Mouse (Mus musculus): Measurements from ENCODE around the gene Slc22a5. TPM values are rescaled to one million over a fixed set of nuclear protein-coding genes. Genes with fewer than 3 reads are reported as not detected.
"Not testable (repeated sequence)": the region's sequence is repeated elsewhere in the genome, so short reads cannot be mapped to it uniquely, and the experiment has no call there.

Slc22a5 gene
- polyA plus RNA-seq, 1 experiment from 2014 or later, result 10.2 TPM

- H3K27me3 ChIP-seq (replicated peaks; ENCODE audit: control insufficient read depth, insufficient read depth, low read length), result no peaks in the 10 kb centered on the region
- 76% methylated on average over 4 of the region's 4 CpGs for WGBS
- H3K36me3 ChIP-seq (ENCODE audit: control insufficient read depth, insufficient read depth, low read length), result peaks cover 13% of the 10 kb centered on the region
- DNase-seq (ENCODE audit: low spot score), result no peak
- no peak overlapping the region for H3K4me2 ChIP-seq (ENCODE audit: low read depth, low read length)
- no peaks in the 10 kb centered on the region for H3K4me1 ChIP-seq (ENCODE audit: control insufficient read depth, insufficient read depth, low read length)
- no peaks in the 10 kb centered on the region for H3K9me3 ChIP-seq (ENCODE audit: control insufficient read depth, low read length)
- no peak overlapping the region for H3K9ac ChIP-seq (ENCODE audit: low read depth, low read length)
- H3K27ac ChIP-seq (replicated peaks; ENCODE audit: low read depth, low read length), result no peak overlapping the region
- no peak for ATAC-seq (ENCODE audit: low read depth)
- no peak overlapping the region for H3K4me3 ChIP-seq (ENCODE audit: low read depth, low read length)
These were observed 16.8 kb downstream of the Slc22a5 start for GRCm38 (mm10) chr11:53874706-53875105.

- not testable (repeated sequence) for H3K27me3 ChIP-seq (replicated peaks; ENCODE audit: control insufficient read depth, insufficient read depth, low read length); H3K27ac ChIP-seq (replicated peaks; ENCODE audit: low read depth, low read length); H3K9me3 ChIP-seq (ENCODE audit: control insufficient read depth, low read length); DNase-seq (ENCODE audit: low spot score); H3K9ac ChIP-seq (ENCODE audit: low read depth, low read length); H3K4me1 ChIP-seq (ENCODE audit: control insufficient read depth, insufficient read depth, low read length); H3K4me3 ChIP-seq (ENCODE audit: low read depth, low read length); ATAC-seq (ENCODE audit: low read depth); H3K4me2 ChIP-seq (ENCODE audit: low read depth, low read length)
- 70% methylated on average over 5 of the region's 5 CpGs for WGBS
- H3K36me3 ChIP-seq (ENCODE audit: control insufficient read depth, insufficient read depth, low read length), result peaks cover 14% of the 10 kb centered on the region
These were observed 17.4 kb downstream of the Slc22a5 start for GRCm38 (mm10) chr11:53873909-53874704.

GRCm38 (mm10) chr11:53871786-53872507, 19.5 kb downstream of the Slc22a5 start:
- no peak for ATAC-seq (ENCODE audit: low read depth)
- peak; percentile 22 for DNase-seq (ENCODE audit: low spot score)
- H3K9ac ChIP-seq (ENCODE audit: low read depth, low read length), result no peak overlapping the region
- H3K36me3 ChIP-seq (ENCODE audit: control insufficient read depth, insufficient read depth, low read length), result peaks cover 14% of the 10 kb centered on the region
- H3K27ac ChIP-seq (replicated peaks; ENCODE audit: low read depth, low read length), result no peak overlapping the region
- H3K4me2 ChIP-seq (ENCODE audit: low read depth, low read length), result no peak overlapping the region
- 86% methylated on average over 2 of the region's 2 CpGs for WGBS
- no peaks in the 10 kb centered on the region for H3K27me3 ChIP-seq (replicated peaks; ENCODE audit: control insufficient read depth, insufficient read depth, low read length)
- no peaks in the 10 kb centered on the region for H3K4me1 ChIP-seq (ENCODE audit: control insufficient read depth, insufficient read depth, low read length)
- no peak overlapping the region for H3K4me3 ChIP-seq (ENCODE audit: low read depth, low read length)
- no peaks in the 10 kb centered on the region for H3K9me3 ChIP-seq (ENCODE audit: control insufficient read depth, low read length)

- 93% methylated on average over 5 of the region's 5 CpGs for WGBS
- Histone ChIP-seq H3K4me2 (ENCODE audit: low read depth, low read length) (no peak overlapping the region), H3K27me3 (replicated peaks; ENCODE audit: control insufficient read depth, insufficient read depth, low read length) (no peaks in the 10 kb centered on the region), H3K4me3 (ENCODE audit: low read depth, low read length) (no peak overlapping the region), H3K36me3 (ENCODE audit: control insufficient read depth, insufficient read depth, low read length) (peaks cover 14% of the 10 kb centered on the region), H3K27ac (replicated peaks; ENCODE audit: low read depth, low read length) (no peak overlapping the region), H3K9ac (ENCODE audit: low read depth, low read length) (no peak overlapping the region), H3K4me1 (ENCODE audit: control insufficient read depth, insufficient read depth, low read length) (no peaks in the 10 kb centered on the region), H3K9me3 (ENCODE audit: control insufficient read depth, low read length) (no peaks in the 10 kb centered on the region)
- DNase-seq (ENCODE audit: low spot score), result no peak
- ATAC-seq (ENCODE audit: low read depth), result no peak
These were observed 22.3 kb downstream of the Slc22a5 start for GRCm38 (mm10) chr11:53869172-53869571.

- H3K27me3 ChIP-seq (replicated peaks; ENCODE audit: control insufficient read depth, insufficient read depth, low read length); H3K4me1 ChIP-seq (ENCODE audit: control insufficient read depth, insufficient read depth, low read length); DNase-seq (ENCODE audit: low spot score); H3K9me3 ChIP-seq (ENCODE audit: control insufficient read depth, low read length); H3K4me2 ChIP-seq (ENCODE audit: low read depth, low read length); H3K4me3 ChIP-seq (ENCODE audit: low read depth, low read length); H3K9ac ChIP-seq (ENCODE audit: low read depth, low read length); H3K27ac ChIP-seq (replicated peaks; ENCODE audit: low read depth, low read length); ATAC-seq (ENCODE audit: low read depth): not testable (repeated sequence)
- H3K36me3 ChIP-seq (ENCODE audit: control insufficient read depth, insufficient read depth, low read length), result peaks cover 14% of the 10 kb centered on the region
- WGBS, result 57% methylated on average over 4 of the region's 5 CpGs
These were observed 23.1 kb downstream of the Slc22a5 start for GRCm38 (mm10) chr11:53868323-53868722.

GRCm38 (mm10) chr11:53864724-53865310, 26.6 kb downstream of the Slc22a5 start:
- not testable (repeated sequence) for H3K27ac ChIP-seq (replicated peaks; ENCODE audit: low read depth, low read length); H3K4me3 ChIP-seq (ENCODE audit: low read depth, low read length); H3K36me3 ChIP-seq (ENCODE audit: control insufficient read depth, insufficient read depth, low read length); H3K9ac ChIP-seq (ENCODE audit: low read depth, low read length); ATAC-seq (ENCODE audit: low read depth); H3K9me3 ChIP-seq (ENCODE audit: control insufficient read depth, low read length); H3K27me3 ChIP-seq (replicated peaks; ENCODE audit: control insufficient read depth, insufficient read depth, low read length); H3K4me2 ChIP-seq (ENCODE audit: low read depth, low read length); H3K4me1 ChIP-seq (ENCODE audit: control insufficient read depth, insufficient read depth, low read length); DNase-seq (ENCODE audit: low spot score)
- WGBS, result 78% methylated on average over 1 of the region's 4 CpGs

- 76% methylated on average over 8 of the region's 9 CpGs for WGBS
- H3K9me3 ChIP-seq (ENCODE audit: control insufficient read depth, low read length); DNase-seq (ENCODE audit: low spot score); H3K4me1 ChIP-seq (ENCODE audit: control insufficient read depth, insufficient read depth, low read length); H3K36me3 ChIP-seq (ENCODE audit: control insufficient read depth, insufficient read depth, low read length); H3K4me3 ChIP-seq (ENCODE audit: low read depth, low read length); H3K9ac ChIP-seq (ENCODE audit: low read depth, low read length); ATAC-seq (ENCODE audit: low read depth); H3K27me3 ChIP-seq (replicated peaks; ENCODE audit: control insufficient read depth, insufficient read depth, low read length); H3K27ac ChIP-seq (replicated peaks; ENCODE audit: low read depth, low read length); H3K4me2 ChIP-seq (ENCODE audit: low read depth, low read length): not testable (repeated sequence)
These were observed 30.5 kb downstream of the Slc22a5 start for GRCm38 (mm10) chr11:53860944-53861343.

- peak within 1 kb of the TSS; percentile 56 for H3K9ac ChIP-seq (ENCODE audit: low read depth, low read length)
- H3K9me3 ChIP-seq (ENCODE audit: control insufficient read depth, low read length); H3K36me3 ChIP-seq (ENCODE audit: control insufficient read depth, insufficient read depth, low read length); ATAC-seq (ENCODE audit: low read depth); H3K4me1 ChIP-seq (ENCODE audit: control insufficient read depth, insufficient read depth, low read length); H3K27ac ChIP-seq (replicated peaks; ENCODE audit: low read depth, low read length); DNase-seq (ENCODE audit: low spot score); H3K27me3 ChIP-seq (replicated peaks; ENCODE audit: control insufficient read depth, insufficient read depth, low read length): not testable (repeated sequence)
- 17% methylated on average over 29 of the region's 50 CpGs for WGBS
- H3K4me2 ChIP-seq (ENCODE audit: low read depth, low read length), result peak within 1 kb of the TSS; percentile 57
- peak within 1 kb of the TSS; percentile 47 for H3K4me3 ChIP-seq (ENCODE audit: low read depth, low read length)
These were observed 32.5 kb downstream of the Slc22a5 start, which contains the start of gene Gm12216 for GRCm38 (mm10) chr11:53858761-53859580. Gm12216 (minus strand) TSS chr11:53859256.

Measured in embryonic facial prominence, embryonic 14.5 days (tissue).